Mouse (Mus musculus) lung, adult 2 months (tissue): ENCODE results near the gene Gan.

Experiments
- CTCF ChIP-seq: fragments of 200-500 bp; IDR thresholded peaks from 2 replicates; pipeline ENCODE4 v1.5.1; 2011; ENCODE audit warnings: mild to moderate bottlenecking, low read length, control low read depth; ENCODE audit not compliant: insufficient read depth
- POLR2A ChIP-seq: fragments of 200-500 bp; IDR thresholded peaks from 2 replicates; pipeline ENCODE4 v1.6.1; 2011; ENCODE audit warnings: low read depth, mild to moderate bottlenecking, control low read depth, low read length, borderline replicate concordance; ENCODE audit errors: extremely low read depth

- TF ChIP-seq CTCF (no peak), POLR2A (no peak)
Observed at GRCm38 (mm10) chr8:117248341-117248740, 90.4 kb downstream of the Gan start.
